Mouse (Mus musculus) liver, postnatal 0 days (tissue): Measurements from ENCODE around the gene Clip4.

Source experiments
- CTCF ChIP-seq: sonication (generic); IDR thresholded peaks from 2 replicates; pipeline ENCODE4 v1.5.1; 2016; ENCODE audit warnings: antibody characterized with exemption, low read depth
- EP300 ChIP-seq: IDR thresholded peaks from 2 replicates; pipeline ENCODE4 v1.6.1; 2016; ENCODE audit warnings: antibody characterized with exemption, low read depth, mild to moderate bottlenecking

GRCm38 (mm10) chr17:71881369-71881768, 113.1 kb downstream of the Clip4 start:
- TF ChIP-seq CTCF (no peak), EP300 (no peak)
